Mouse (Mus musculus) kidney, adult 2 months (tissue): Measurements from ENCODE around the gene Stx8.

ENCODE experiments used
- CTCF ChIP-seq: fragments of 200-500 bp; conservative IDR thresholded peaks from 2 replicates; pipeline ENCODE4 v1.5.1; 2011; ENCODE audit warnings: low read depth, mild to moderate bottlenecking, control low read depth, low read length, moderate library complexity, mixed read lengths; ENCODE audit not compliant: insufficient read depth, insufficient read length
- POLR2A ChIP-seq: fragments of 200-500 bp; IDR thresholded peaks from one replicate; pipeline ENCODE4 v1.6.1; 2011; ENCODE audit warnings: low read depth, low read length, control low read depth

- TF ChIP-seq POLR2A = no peak
- TF ChIP-seq CTCF = no peak
Observed at GRCm38 (mm10) chr11:67973225-67973624, 7.2 kb downstream of the Stx8 start.
